Mouse (Mus musculus) MEL (cell line): ENCODE data around the gene Tha1. TPM values are rescaled to one million over a fixed set of nuclear protein-coding genes. Genes with fewer than 3 reads are reported as not detected.
A peak's percentile ranks its signal among the peaks of the same experiment; 100 is the strongest.

Experiments used
- DNase-seq: peaks from one replicate; pipeline ENCODE4 v3.0.0; 2011; ENCODE audit warnings: low read depth, low spot score
- H3K27ac ChIP-seq: 2 replicates; pipeline ENCODE4 v1.5.1; 2012; ENCODE audit warnings: low read depth, mild to moderate bottlenecking, control low read depth, low read length, moderate library complexity; ENCODE audit not compliant: control insufficient read depth
- H3K27me3 ChIP-seq, 2 experiments: fragments of 150-350 bp in 1 of 2; sonication (generic) in 1 of 2; 2 replicates each; pipeline ENCODE4 v1.6.1; 2012; ENCODE audit warnings: low read length in 2 of 2, mild to moderate bottlenecking in 2 of 2, improper control_type of control experiment in 1 of 2, moderate library complexity in 1 of 2; ENCODE audit not compliant: insufficient read depth in 2 of 2, control insufficient read depth in 1 of 2
- H3K36me3 ChIP-seq, 2 experiments: 2 replicates each; pipeline ENCODE4 v1.6.1; 2012 to 2014; ENCODE audit warnings: low read length in 2 of 2, improper control_type of control experiment in 1 of 2, inconsistent platforms in 1 of 2, mild to moderate bottlenecking in 1 of 2; ENCODE audit not compliant: insufficient read depth in 2 of 2, control insufficient read depth in 1 of 2
- H3K4me1 ChIP-seq, 2 experiments: fragments of 150-350 bp in 1 of 2; sonication (generic) in 1 of 2; 2 replicates each; pipeline ENCODE4 v1.6.1; 2012; ENCODE audit warnings: low read length in 2 of 2, improper control_type of control experiment in 1 of 2, mild to moderate bottlenecking in 1 of 2; ENCODE audit not compliant: insufficient read depth in 2 of 2, control insufficient read depth in 1 of 2
- H3K4me3 ChIP-seq, 2 experiments: fragments of 150-350 bp in 1 of 2; sonication (generic) in 1 of 2; 2 replicates each; pipeline ENCODE4 v1.5.1; 2012; ENCODE audit warnings: low read depth in 2 of 2, low read length in 2 of 2, mild to moderate bottlenecking in 2 of 2, moderate library complexity in 2 of 2, control low read depth in 1 of 2, improper control_type of control experiment in 1 of 2; ENCODE audit not compliant: control insufficient read depth in 1 of 2, insufficient read depth in 1 of 2
- H3K79me2 ChIP-seq: 2 replicates; pipeline ENCODE4 v1.6.1; 2012; ENCODE audit warnings: mild to moderate bottlenecking, low read length, moderate library complexity; ENCODE audit not compliant: control insufficient read depth, poor library complexity, insufficient read depth
- H3K9ac ChIP-seq: 2 replicates; pipeline ENCODE4 v1.6.1; 2012; ENCODE audit warnings: low read depth, mild to moderate bottlenecking, control low read depth, low read length, moderate library complexity; ENCODE audit not compliant: control insufficient read depth, poor library complexity, severe bottlenecking
- H3K9me3 ChIP-seq: fragments of 150-350 bp; sonication (generic); replicated peaks from 2 replicates; pipeline ENCODE4 v1.6.1; 2012; ENCODE audit warnings: mild to moderate bottlenecking, low read length, improper control_type of control experiment, moderate library complexity; ENCODE audit not compliant: insufficient read depth
- BHLHE40 ChIP-seq: IDR thresholded peaks from 2 replicates; pipeline ENCODE4 v1.6.1; 2012; ENCODE audit warnings: low read depth, mild to moderate bottlenecking, inconsistent platforms, low read length, improper control_type of control experiment, borderline replicate concordance
- GABPA ChIP-seq: IDR thresholded peaks from 2 replicates; pipeline ENCODE4 v1.6.1; 2012; ENCODE audit warnings: low read depth, mild to moderate bottlenecking, inconsistent platforms, low read length, improper control_type of control experiment, moderate library complexity
- KAT2A ChIP-seq: conservative IDR thresholded peaks from 2 replicates; pipeline ENCODE4 v1.6.1; 2012; ENCODE audit warnings: low read depth, low read length, improper control_type of control experiment, inconsistent platforms
- MAZ ChIP-seq: IDR thresholded peaks from 2 replicates; pipeline ENCODE4 v1.6.1; 2012; ENCODE audit warnings: low read depth, mild to moderate bottlenecking, inconsistent platforms, low read length, improper control_type of control experiment
- MYB ChIP-seq: IDR thresholded peaks from 2 replicates; pipeline ENCODE4 v1.6.1; 2011; ENCODE audit warnings: mild to moderate bottlenecking, low read depth, low read length, improper control_type of control experiment
- NRF1 ChIP-seq: IDR thresholded peaks from 2 replicates; pipeline ENCODE4 v1.6.1; 2014; ENCODE audit warnings: low read depth, mild to moderate bottlenecking, inconsistent platforms, low read length, improper control_type of control experiment, moderate library complexity; ENCODE audit not compliant: poor library complexity, insufficient read depth, severe bottlenecking
- POLR2A ChIP-seq, 2 experiments: IDR thresholded peaks; 2 replicates each; pipeline ENCODE4 v1.6.1; 2011 to 2012; ENCODE audit warnings: low read length in 2 of 2, mild to moderate bottlenecking in 2 of 2, control low read depth in 1 of 2, improper control_type of control experiment in 1 of 2, low read depth in 1 of 2, moderate library complexity in 1 of 2; ENCODE audit not compliant: control insufficient read depth in 1 of 2, insufficient read depth in 1 of 2, poor library complexity in 1 of 2
- POLR2AphosphoS5 ChIP-seq: IDR thresholded peaks from 2 replicates; pipeline ENCODE4 v1.6.1; 2012; ENCODE audit warnings: low read depth, borderline replicate concordance, mild to moderate bottlenecking, inconsistent platforms, low read length, moderate library complexity, mixed read lengths
- SMC3 ChIP-seq: IDR thresholded peaks from 2 replicates; pipeline ENCODE4 v1.6.1; 2011; ENCODE audit warnings: low read depth, low read length, improper control_type of control experiment
- TBP ChIP-seq: IDR thresholded peaks from 2 replicates; pipeline ENCODE4 v1.8.0; 2011; ENCODE audit warnings: low read depth, low read length, improper control_type of control experiment
- polyA plus RNA-seq, 2 experiments: library from polyadenylated mRNA; stranded (reverse) in 1 of 2; unstranded in 1 of 2; fragments of >175 nt in 1 of 2; fragments of >200 nt in 1 of 2; gene quantifications; 2 replicates each; pipeline versions ENCODE4 v1.2.1 to v1.2.4; 2012; ENCODE audit warnings: low replicate concordance in 2 of 2, low read depth in 1 of 2; ENCODE audit not compliant: insufficient read length in 2 of 2, insufficient read depth in 1 of 2, missing spikeins in 1 of 2
- total RNA-seq: library from RNA; depleted of rRNA; stranded (reverse); fragments of 300-350 nt; gene quantifications from 2 replicates; pipeline ENCODE4 v1.2.3, GENCODE M21; 2012

Tha1 gene
- total and polyA plus RNA-seq, 3 experiments: 0.12 TPM; not detected in 2

- DNase-seq: no peak
- Histone ChIP-seq H3K27me3 (no peaks in the 10 kb centered on the region), H3K4me1 (peaks cover 5 to 9% of the 10 kb centered on the region in 2 experiments), H3K79me2 (peaks cover 12% of the 10 kb centered on the region), H3K9me3 (no peaks in the 10 kb centered on the region), H3K27ac (no peak overlapping the region), H3K36me3 (peaks cover 13 to 33% of the 10 kb centered on the region in 2 experiments), H3K4me3 (no peak overlapping the region), H3K9ac (no peak overlapping the region)
- TF ChIP-seq NRF1: no peak
- TF ChIP-seq TBP: no peak
- TF ChIP-seq SMC3: no peak
- TF ChIP-seq BHLHE40: no peak
- TF ChIP-seq MYB: no peak
- TF ChIP-seq KAT2A: no peak
Measured at GRCm38 (mm10) chr11:117855360-117855759, 17.9 kb downstream of the Tha1 start.

GRCm38 (mm10) chr11:117854241-117854640, 19.0 kb downstream of the Tha1 start:
- H3K9ac ChIP-seq: no peak overlapping the region
- H3K4me1 ChIP-seq: peaks cover 8 to 11% of the 10 kb centered on the region in 2 experiments
- H3K36me3 ChIP-seq: peaks cover 16 to 33% of the 10 kb centered on the region in 2 experiments

GRCm38 (mm10) chr11:117852875-117853274, 20.4 kb downstream of the Tha1 start:
- H3K4me3 ChIP-seq: no peak overlapping the region
- no peak overlapping the region for H3K27ac ChIP-seq
- H3K4me1 ChIP-seq: peaks cover 9 to 14% of the 10 kb centered on the region in 2 experiments
- no peaks in the 10 kb centered on the region for H3K27me3 ChIP-seq
- H3K36me3 ChIP-seq: peaks cover 16 to 33% of the 10 kb centered on the region in 2 experiments
- no peak overlapping the region for H3K9ac ChIP-seq
- no peaks in the 10 kb centered on the region for H3K9me3 ChIP-seq
- H3K79me2 ChIP-seq: peaks cover 28% of the 10 kb centered on the region
- no peak for TF ChIP-seq POLR2AphosphoS5
- TF ChIP-seq, all 39 proteins: peak for 0
- DNase-seq: no peak

More at GRCm38 (mm10) chr11:117854241-117854640, 19.0 kb downstream of the Tha1 start:
- H3K9me3 ChIP-seq: no peaks in the 10 kb centered on the region
- peaks cover 23% of the 10 kb centered on the region for H3K79me2 ChIP-seq
- no peak for DNase-seq
- H3K27ac ChIP-seq: no peak overlapping the region
- no peak overlapping the region for H3K4me3 ChIP-seq
- no peaks in the 10 kb centered on the region for H3K27me3 ChIP-seq
- no peak for TF ChIP-seq GABPA
- 0 out of 4 replicates have a peak, but pooled peaks of 1 of the 2 experiments have one; percentile 7 for TF ChIP-seq POLR2A (IDR thresholded peaks at IDR 0.05; ENCODE audit: control insufficient read depth in 1 of 2, insufficient read depth in 1 of 2, low read depth in 1 of 2, low read length in 2 of 2, poor library complexity in 1 of 2)
- TF ChIP-seq MAZ: no peak
